Mouse (Mus musculus): Measurements from ENCODE around the gene Abl1.

Gene Abl1

DNA sequence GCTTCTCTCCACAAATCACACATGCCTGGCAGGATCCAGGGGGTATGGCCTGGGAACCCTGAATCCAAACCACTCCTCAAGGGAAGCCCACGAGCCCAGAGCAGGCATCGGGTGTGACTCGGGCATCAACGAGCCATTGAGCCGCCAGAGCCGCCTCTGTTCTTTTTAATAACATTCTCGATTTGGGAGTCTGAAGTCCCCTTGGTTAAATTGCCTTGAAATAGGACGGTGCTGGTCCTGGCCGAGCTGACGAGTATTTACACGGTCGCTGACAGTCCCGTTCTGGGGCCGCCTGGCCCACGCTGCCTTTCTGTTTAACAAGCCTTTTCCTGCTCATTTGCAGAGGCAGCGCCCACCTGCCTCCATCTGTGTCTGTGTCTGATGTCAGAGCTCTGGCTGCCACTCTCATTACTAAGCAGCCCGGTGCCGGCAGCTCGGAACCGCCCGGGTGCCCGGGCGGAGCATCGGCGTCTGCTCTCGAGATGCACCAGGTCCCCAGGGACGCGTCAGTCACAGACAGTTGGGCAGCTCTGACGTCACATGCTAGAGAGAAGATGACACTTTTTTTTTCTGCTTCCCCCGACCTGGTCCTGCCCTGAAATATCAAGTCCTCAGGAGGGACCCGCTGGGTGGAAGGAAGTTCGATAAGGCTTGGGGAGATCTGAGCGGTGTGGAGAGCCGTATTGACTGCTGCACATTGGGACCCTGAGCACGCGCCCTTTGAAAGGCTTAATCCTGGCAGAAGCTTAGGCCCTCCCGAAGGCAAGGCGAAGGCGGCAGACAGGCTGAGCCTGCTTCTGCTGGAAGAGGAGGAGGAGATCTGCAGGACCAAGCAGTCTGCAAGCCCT is 134.6 kb downstream of the Abl1 start:
- DNase-seq (ENCODE audit: inconsistent age in 2 of 2, low spot score in 1 of 2), result no peak

DNA sequence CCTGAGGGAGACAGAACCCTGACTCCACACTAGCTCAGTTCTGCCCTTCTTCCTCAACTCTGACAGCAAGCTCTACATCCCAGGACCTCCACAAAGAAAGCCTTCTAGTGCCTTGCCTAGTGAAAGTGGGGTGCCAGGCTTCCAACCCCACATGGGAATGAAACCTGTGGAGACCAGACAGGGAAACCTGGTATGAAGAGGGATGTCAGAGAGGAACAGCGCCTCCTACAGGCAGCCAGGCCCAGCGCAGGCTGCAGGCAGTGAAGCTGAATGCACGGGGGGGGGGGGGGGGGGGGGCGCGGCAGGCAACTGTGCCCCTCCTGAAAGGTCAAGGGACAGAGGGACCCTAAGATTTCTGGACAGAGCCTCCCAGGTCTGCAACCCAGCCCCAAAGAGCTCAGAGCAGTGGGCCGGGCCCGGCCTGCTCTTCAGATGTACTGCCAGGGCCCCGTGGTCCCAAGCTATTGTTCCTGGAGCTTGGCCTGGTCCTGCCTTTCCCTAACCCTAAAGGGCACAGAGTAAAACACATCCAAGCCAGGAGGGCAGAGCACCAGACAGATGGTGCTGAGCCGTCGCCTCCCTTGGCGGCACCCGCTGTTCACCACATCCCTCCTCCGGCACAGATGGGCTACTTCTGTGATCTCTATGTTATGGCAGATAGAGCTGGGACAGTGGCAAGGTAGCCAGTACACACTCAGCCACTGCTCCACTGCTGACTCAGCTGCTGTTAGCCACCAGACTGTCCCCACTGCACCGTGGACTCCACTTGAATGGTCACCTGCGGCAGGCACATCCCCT is 136.0 kb downstream of the Abl1 start:
- DNase-seq (ENCODE audit: inconsistent age in 2 of 2, low spot score in 1 of 2), result no peak

DNA sequence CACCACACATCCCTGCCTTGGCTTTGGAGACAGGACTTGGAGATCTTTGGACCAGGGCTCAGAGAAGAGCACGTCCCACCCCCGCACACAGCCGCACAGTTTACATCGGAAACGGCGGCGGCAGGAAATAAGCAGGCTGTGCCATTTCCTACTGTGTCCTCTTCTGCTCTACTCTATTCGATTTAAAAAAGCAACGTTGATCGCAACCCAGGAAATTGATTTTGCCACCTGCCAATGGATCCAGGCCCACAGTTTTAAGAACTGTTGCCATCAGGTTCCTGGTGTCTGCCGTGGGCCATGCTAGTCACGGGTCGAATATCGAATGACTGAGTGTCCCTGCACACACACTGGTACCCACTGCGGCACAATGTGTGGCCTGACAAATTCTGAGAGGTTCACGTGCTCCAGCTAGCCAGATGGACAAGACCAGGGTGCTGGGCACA is 137.3 kb downstream of the Abl1 start:
- DNase-seq (ENCODE audit: inconsistent age in 2 of 2, low spot score in 1 of 2), result no peak

DNA sequence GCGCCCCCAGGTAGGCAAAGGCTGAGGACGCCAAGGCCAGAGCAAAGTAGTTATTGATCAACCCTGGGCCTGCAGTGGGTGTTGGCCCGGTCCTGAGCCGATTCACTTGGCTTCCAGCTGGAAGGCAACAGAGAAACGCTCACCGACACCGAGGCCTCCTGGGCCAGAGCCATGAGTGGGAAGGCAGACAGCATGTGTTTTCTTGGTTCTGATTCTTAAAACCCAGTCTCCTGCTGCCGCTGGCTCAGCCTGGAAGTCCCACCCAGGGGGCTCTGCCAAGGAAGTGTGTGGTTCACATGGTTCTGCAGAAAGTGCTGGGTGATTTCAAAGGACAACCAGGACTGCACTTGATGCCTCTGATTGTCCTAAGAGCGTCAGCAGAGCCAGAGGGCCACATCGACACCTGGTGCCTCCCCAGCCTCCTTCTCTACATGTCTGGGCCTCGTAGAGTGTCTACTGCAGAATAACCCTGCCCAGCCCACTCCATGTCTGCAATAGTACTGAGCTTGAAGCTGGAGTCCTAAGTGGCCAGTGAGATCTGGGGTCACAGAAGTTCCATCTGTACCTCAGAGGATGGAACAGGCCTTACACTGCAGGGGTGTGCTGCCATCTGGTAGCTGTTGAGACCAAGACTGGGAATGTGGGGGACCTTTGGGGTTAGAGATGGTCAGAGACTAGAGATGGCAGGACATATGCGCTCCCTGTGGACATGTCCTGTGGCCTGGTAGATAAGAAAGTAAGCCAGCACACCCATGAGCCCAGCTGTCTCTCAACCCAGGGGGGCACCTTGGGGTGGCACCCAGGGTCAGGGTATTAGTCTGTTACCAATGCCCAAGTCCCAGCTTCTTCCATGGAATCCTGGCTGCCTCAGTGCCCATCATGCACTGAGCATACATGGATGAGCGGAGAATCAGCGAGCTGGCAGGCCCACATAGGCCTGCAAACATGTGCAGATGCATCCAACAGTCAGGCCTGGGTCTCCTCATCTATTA is 138.2 kb downstream of the Abl1 start:
- DNase-seq (ENCODE audit: inconsistent age in 2 of 2, low spot score in 1 of 2), result no peak

DNA sequence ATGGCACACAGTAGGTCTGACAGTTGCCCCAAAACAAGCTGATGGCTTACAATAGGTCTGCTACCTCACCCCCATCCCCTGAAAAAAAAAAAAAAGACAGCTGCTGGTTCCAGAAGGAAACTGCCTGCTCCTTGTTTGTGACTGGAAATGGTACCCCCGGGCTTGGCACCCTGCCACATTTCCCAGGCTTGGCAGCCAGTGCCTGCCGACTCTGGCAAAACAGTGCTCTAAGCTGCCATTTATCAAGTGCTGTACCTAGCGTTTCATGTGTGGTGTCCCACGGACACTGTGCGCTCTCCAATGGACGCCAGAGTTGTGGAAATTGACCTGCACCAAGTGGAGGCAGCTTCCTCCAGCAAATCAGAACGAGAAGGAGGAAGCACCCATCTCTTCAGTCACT is 139.7 kb downstream of the Abl1 start:
- peak in 1 of 2 experiments; percentile 57 for DNase-seq (ENCODE audit: inconsistent age in 2 of 2, low spot score in 1 of 2)

DNA sequence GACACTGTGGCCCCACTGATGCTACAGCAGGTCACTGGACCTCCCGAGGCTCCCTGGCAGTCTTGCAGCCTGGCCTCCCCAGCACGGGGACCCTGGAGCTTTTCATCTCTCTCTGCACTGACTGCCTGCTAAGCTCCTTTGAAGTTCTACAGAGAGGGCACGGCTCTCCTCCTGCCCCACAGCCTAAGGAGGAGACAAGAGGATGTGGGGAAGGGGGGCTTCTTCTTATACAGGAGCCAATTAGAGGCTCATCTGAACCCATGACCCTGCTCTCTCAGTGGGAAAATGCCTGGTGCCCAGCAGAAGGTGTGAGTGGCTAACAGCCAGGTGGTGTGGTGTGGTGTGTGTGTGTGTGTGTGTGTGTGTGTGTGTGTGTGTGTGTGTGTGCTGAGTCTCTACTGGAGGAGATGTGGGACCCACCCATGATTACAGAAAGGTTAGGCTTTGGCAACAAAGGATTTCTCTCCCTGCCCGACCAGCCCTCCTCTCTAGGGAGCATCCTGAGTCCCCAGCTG is 140.2 kb downstream of the Abl1 start:
- no peak for DNase-seq (ENCODE audit: inconsistent age in 2 of 2, low spot score in 1 of 2)

DNA sequence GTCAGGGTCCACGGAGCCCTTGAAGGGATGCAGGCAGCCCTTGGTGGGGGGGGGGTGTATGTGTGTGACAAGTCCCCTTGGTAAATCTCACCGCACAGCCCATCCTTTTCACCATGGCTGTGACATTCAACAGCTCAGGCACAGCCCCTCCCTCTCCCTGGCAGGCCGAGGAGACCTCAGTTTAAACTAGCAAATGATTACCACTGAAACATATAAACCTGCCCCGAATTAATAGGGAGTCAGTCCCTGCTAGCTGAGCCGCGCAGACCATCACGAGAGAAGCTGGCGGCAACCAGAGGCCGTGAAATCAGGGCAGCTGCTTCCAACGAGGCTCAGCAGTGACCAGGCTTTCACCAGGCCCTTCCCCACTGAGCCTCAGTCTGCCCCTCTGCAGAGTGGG is 147.9 kb downstream of the Abl1 start:
- DNase-seq (ENCODE audit: inconsistent age in 2 of 2, low spot score in 1 of 2), result no peak

DNA sequence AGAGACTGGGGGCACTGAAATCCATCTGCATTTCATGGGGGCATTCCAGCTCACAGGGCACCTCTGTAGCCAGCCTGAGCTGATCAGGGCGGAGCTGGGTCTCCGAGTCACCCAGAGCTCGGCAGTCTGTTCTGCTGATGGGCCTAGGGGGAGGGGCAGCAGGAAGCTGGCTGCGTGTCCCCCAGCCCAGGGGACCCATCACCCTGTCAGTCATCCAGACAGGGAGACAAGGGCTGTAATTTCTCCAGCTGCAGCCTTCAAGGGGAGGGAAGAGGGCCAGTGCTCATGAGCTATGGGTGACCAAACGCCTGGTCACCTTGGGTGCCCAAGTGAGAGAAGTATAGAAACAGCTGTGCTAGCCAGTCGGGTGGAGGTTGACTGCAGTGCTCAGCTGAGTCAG is 148.8 kb downstream of the Abl1 start:
- DNase-seq (ENCODE audit: inconsistent age in 2 of 2, low spot score in 1 of 2), result no peak

DNA sequence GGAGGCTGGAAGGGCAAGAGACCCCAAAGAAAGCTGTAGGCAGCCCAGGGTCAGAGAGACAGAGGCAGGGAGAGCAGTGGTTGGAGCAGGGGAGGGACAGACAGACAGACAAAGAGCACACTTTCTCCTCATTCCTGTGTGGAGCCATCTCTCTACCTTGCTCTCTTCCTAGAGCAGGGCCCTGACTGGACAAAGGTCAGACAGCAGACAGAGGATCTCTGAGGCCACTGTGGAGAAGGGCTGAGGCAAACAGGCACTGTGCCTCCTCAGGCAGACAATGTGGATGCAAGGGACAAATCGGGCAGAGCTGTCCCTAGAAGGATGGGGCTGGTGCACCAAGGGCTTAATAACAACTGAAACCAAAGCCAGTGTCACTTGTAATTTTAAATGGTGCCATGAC is 150.7 kb downstream of the Abl1 start:
- no peak for DNase-seq (ENCODE audit: inconsistent age in 2 of 2, low spot score in 1 of 2)

DNA sequence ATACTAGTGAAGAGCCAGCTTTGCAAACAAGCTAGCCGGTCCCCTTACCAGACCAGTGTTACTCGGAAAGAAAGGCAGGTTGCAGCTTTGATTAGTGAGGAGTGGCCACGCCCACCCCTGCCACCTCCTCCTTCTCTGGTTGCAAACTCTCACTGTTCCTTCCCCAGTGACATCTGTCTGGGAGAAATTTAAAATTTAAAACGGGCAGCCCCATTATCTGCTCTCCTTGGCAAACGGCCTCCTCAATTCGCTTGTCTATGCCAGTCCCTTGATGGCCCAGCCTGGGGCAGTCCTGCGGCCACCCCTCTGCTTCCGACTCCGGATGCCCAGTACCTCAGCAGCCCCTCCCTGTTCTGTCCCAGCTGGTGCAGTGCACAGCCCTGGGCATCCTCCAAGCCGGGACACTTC is 156.6 kb downstream of the Abl1 start:
- DNase-seq (ENCODE audit: inconsistent age in 2 of 2, low spot score in 1 of 2), result no peak

DNA sequence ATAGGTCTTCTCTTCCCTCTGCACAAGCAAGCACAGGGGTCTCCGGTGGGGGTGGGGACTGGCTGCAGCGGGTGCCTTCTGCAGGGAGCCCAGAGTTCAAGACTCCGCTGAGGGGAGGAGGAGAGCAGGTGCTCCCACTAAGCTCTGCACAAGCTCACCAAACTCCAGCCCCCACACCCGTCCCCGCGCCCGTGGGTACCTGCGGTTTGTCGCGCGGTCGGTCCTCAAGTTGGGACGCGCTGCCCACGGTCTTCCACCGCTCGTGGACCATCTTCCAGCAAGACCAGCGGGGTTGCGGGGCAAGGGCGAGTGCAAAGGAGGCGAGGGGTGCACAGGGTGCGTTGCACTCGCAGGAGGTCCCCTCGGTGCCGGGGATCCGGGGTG is 157.3 kb downstream of the Abl1 start:
- no peak for DNase-seq (ENCODE audit: inconsistent age in 2 of 2, low spot score in 1 of 2)

DNA sequence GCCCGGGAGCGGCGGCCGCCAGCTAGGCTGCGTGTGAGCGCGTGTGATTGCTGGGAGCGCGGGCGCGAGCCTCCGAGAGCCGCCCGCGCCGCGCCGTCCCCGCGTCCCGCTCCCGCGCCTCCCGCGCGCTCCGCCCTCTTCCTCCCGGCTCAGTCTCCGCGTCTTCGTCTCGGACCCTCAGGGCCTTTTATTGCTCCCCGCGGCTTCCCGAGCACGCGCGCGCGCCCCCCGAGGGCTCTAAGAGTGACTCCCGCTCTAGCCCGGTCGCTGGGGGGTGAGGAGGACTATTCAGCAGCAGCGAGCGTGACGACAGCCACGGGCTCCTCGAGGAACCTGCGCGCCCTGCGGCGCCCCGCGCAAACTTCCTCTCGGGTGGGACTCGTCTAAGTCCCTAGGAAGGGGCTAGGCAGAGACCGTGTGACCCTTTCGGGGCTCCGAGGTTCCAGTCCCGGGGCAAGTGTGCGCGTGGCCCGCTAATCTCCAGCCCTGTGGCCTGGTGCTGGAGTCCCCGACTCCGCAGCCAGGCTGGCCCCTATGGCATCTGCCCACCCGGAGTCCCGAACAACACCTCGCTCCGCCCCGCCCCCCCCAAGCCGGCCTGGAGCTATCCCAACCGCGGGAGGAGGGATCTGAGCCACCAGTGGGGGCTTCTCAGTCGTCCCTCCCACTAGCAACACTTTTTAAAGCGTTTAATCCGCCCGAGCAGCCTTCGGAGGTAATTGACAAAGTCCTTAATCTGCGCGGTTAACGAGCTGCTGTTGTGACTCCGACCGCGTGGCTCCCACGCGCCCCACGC is 157.9 kb downstream of the Abl1 start, which contains the start of gene Fibcd1:
TSS of gene Fibcd1 (minus strand) at position 110 of the 796 bp plus-strand sequence.
- peak in 1 of 2 experiments; percentile 47 for DNase-seq (ENCODE audit: inconsistent age in 2 of 2, low spot score in 1 of 2)

DNA sequence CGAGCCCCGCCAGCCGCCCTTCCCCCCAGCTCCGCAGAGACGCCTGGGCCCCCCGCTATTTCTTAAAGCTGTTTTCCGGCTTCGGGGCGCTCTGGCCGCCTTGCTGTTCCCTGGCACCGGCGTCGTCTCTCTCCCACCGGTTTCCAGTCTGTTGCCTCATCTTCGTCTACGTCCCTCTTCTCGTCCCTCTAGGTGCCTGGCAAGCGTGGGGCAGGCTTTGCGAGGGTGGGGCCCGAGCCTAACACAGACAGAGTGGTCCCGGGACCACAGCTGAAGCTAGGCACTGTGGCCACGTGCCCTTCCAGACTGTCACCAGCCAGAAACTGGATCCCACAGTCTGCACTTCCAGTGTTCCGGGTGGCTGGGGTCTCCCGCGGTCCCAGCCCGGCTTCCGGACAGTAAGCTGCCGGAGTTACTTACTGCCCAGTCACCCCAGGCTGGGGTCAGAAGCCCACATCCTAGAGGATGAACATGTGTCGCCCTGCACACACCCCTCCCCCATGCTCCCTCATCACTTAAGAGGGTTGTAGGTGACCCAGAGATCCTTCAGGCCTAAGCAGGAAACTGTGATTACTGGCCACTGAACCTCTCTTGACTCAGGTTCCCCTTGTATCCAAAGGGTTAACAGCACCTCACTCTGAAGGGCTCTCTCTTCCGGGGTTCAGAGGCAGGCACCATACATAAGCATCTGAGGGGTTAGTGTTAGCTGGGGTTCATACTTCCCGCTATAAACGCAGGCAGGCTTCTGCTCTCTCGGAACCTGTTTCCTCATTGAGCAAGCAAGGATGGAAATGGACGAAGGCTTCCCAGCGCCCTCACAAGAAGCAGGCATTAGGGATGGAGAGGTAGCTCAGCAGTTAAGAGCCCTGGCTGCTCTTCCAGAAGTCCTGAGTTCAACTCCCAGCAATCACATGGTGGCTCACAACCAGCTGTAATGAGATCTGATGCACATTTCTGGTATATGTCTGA is 158.8 kb downstream of the Abl1 start:
- DNase-seq (ENCODE audit: inconsistent age in 2 of 2, low spot score in 1 of 2), result no peak

DNA sequence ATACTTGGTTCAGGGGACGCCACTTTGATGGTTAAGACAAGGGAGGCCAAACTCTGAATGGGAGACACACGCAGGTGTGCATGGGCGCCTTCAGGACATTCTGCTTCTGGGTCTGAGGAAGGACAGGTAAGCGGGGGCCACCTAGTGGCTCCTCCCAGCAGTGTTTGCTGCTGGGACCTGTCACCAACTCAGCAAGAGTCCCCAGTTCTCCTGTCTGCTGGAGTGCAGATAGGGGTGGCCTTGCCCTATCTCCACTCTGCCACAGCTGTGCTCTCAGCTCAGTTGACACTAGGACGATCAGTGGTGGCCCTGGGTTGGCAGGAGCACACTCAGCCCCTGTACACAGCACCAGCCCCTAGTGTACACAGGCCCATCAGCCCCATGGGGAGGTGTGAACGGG is 159.7 kb downstream of the Abl1 start:
- peak; percentile 14 to 56 for DNase-seq (ENCODE audit: inconsistent age in 2 of 2, low spot score in 1 of 2)

DNA sequence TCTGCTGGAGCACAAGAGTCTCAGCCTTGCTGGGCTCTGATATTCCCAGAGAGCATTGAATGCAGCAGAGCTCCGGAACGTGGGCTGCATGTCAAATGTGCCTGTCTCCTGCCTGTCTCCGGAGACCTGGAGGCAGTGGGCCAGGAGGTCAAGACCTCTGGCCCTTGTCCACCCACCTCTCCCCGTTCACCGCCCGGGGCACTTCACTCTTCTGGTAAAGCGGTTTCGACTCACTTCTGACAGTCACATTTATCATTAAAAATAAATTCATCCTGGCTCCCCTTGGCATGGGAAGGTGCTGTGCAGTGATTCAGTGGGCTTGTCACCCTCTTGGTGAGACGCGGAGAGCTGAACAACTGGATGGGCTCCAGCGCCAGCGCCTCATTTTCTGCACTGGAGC is 162.0 kb downstream of the Abl1 start:
- peak in 1 of 2 experiments; percentile 37 for DNase-seq (ENCODE audit: inconsistent age in 2 of 2, low spot score in 1 of 2)

Measured in adrenal gland, adult (tissue).